9 mouse cellular contexts compared by ENCODE assay signal in the genomic region with DNA sequence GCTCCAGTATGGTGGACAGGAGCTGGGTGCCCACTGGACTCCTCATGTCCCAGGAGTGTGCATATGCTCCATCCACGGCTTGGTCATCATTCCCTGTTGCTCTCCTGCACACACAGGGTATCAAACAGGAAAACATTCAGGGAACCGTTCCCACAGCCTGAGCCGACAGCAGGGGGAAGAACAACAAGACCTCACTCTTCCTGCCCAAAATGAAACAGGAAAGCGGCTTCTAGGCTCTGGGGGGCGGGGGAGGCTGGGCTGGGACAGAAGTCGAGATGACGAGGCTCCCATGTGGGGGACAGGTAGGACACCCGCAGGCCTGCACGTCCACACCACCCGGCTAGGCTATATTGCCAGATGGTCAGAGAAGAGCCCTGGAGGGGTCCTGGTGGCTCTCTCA. TPM values are rescaled to one million over a fixed set of nuclear protein-coding genes. Genes with fewer than 3 reads are reported as not detected.
DNase-seq lines count a peak whose midpoint lies in the region; ATAC-seq and TF ChIP-seq lines count a peak whose summit lies in the region.
"Had no signal": no experiment of that assay in that cellular context is flagged by ENCODE, and none has a peak within 500 bp of the region (broad histone marks: within the 10 kb centered on the region; RNA-seq: fewer than 3 reads in every experiment).

No protein-coding gene starts in this region.

- peak; percentile 70 for DNase-seq in kidney, adult 2 months
- no peak for DNase-seq in kidney, adult 18-20 months
- peak; percentile 26 for DNase-seq in thymus, postnatal 25 days
- no peak for DNase-seq in thymus, postnatal 10 days (ENCODE audit: low spot score in 2 of 2)
- DNase-seq in kidney, postnatal 25 days: peak; percentile 52 to 72
- no peak for DNase-seq in forebrain, embryonic 11.5 days (ENCODE audit: low spot score)
- no peak for DNase-seq in urinary bladder, adult 2 months (ENCODE audit: low spot score)
- DNase-seq in gastrocnemius, adult 8-10 months (ENCODE audit: low spot score in 2 of 2): no peak
- DNase-seq: adrenal gland, postnatal 25 days had no signal

- no peak overlapping the region for H3K4me2 ChIP-seq in forebrain, embryonic 11.5 days (ENCODE audit: low read depth, low read length, severe bottlenecking)

- no peaks in the 10 kb centered on the region for H3K9me3 ChIP-seq in forebrain, embryonic 11.5 days (ENCODE audit: control insufficient read depth, low read length)

- 68% methylated on average over 10 of the region's 10 CpGs for WGBS in kidney, adult 2 months
- 77% methylated on average over 10 of the region's 10 CpGs for WGBS in forebrain, embryonic 11.5 days

- H3K27me3 ChIP-seq in kidney, adult 2 months (replicated peaks; ENCODE audit: control insufficient read depth, insufficient read depth, low read length): no peaks in the 10 kb centered on the region
- no peaks in the 10 kb centered on the region; the same call in none of the 2 replicates for H3K27me3 ChIP-seq in forebrain, embryonic 11.5 days (ENCODE audit: control insufficient read depth, insufficient read depth, low read length)

- H3K4me1 ChIP-seq in kidney, adult 2 months (ENCODE audit: control insufficient read depth, insufficient read depth, low read length): no peaks in the 10 kb centered on the region
- no peaks in the 10 kb centered on the region; the same call in 1 of the 2 replicates for H3K4me1 ChIP-seq in forebrain, embryonic 11.5 days (replicated peaks; ENCODE audit: control insufficient read depth, insufficient read depth, low read length)

- H3K36me3 ChIP-seq in kidney, adult 2 months (ENCODE audit: control insufficient read depth, insufficient read depth, low read length): 0 out of 2 replicates have a peak, but pooled peaks cover 2% of the 10 kb centered on the region
- H3K36me3 ChIP-seq in forebrain, embryonic 11.5 days (ENCODE audit: control insufficient read depth, insufficient read depth, low read length): no peaks in the 10 kb centered on the region

- no peak overlapping the region for H3K9ac ChIP-seq in forebrain, embryonic 11.5 days (ENCODE audit: low read length)

- no peak for TF ChIP-seq POLR2A in kidney, adult 2 months (IDR thresholded peaks at IDR 0.05; ENCODE audit: low read depth, low read length)

- 0 out of 2 replicates have a peak overlapping the region, but pooled peaks have one; percentile 1 for H3K4me3 ChIP-seq in kidney, adult 2 months (ENCODE audit: insufficient read depth, low read depth, low read length)
- no peak overlapping the region for H3K4me3 ChIP-seq in forebrain, embryonic 11.5 days (ENCODE audit: low read depth, low read length)

- ATAC-seq in forebrain, embryonic 11.5 days (replicated peaks; ENCODE audit: low FRiP score): no peak

- peak overlapping the region; percentile 61 for H3K27ac ChIP-seq in kidney, adult 2 months (ENCODE audit: insufficient read depth, low read depth, low read length)
- H3K27ac ChIP-seq in forebrain, embryonic 11.5 days (ENCODE audit: low read depth, low read length): no peak overlapping the region

- TF ChIP-seq CTCF in kidney, adult 2 months (conservative IDR thresholded peaks at IDR 0.05; ENCODE audit: insufficient read depth, insufficient read length, low read depth, low read length): no peak

RNA-seq across cellular contexts. Expression of a gene that starts 10.9 kb away (rescaled TPM):
- 14.6 and 15.9 TPM in 2 replicates for polyA plus RNA-seq in kidney, adult 2 months (2012; rRNA removed)
- polyA plus RNA-seq in forebrain, embryonic 11.5 days (2014; fragmentation: Nextera tagmentation; extraction: Ambion mirVana): 2.8 and 3.7 TPM in 2 replicates
- 5.5 and 6.4 TPM in 2 replicates for polyA plus RNA-seq in urinary bladder, adult 2 months (2012; rRNA removed)
- 1 to 10 TPM; 3.3 to 5.8 (median 3.9) TPM for total RNA-seq in gastrocnemius, adult 8-10 months (2022)

RNA-seq across cellular contexts. Expression of a gene that starts 14.6 kb away (rescaled TPM):
- 2.0 and 2.2 TPM in 2 replicates for polyA plus RNA-seq in kidney, adult 2 months (2012; rRNA removed)
- polyA plus RNA-seq in forebrain, embryonic 11.5 days (2014; fragmentation: Nextera tagmentation; extraction: Ambion mirVana): 0.90 and 2.0 TPM in 2 replicates
- polyA plus RNA-seq in urinary bladder, adult 2 months (2012; rRNA removed): 1.4 and 1.5 TPM in 2 replicates
- total RNA-seq in gastrocnemius, adult 8-10 months (2022): 100 to 1,000 TPM in 1 of 4 experiments, 10 to 100 TPM in 3; 59.1 to 158 (median 73.1) TPM

RNA-seq across cellular contexts. Expression of a gene that starts 47.9 kb away (rescaled TPM):
- polyA plus RNA-seq in kidney, adult 2 months (2012; rRNA removed): 24.0 and 27.4 TPM in 2 replicates
- 18.5 and 20.5 TPM in 2 replicates for polyA plus RNA-seq in forebrain, embryonic 11.5 days (2014; fragmentation: Nextera tagmentation; extraction: Ambion mirVana)
- 15.9 and 17.9 TPM in 2 replicates for polyA plus RNA-seq in urinary bladder, adult 2 months (2012; rRNA removed)
- total RNA-seq in gastrocnemius, adult 8-10 months (2022): 10 to 100 TPM; 10.8 to 12.5 (median 11.5) TPM

Comparison
In these comparisons a context has a peak if more than half of its experiments do, and no peak if none do; other contexts are left out.
1. DNase-seq: peak in kidney, adult 2 months (single experiment), thymus, postnatal 25 days (single experiment) and kidney, postnatal 25 days (2 of 2); none in kidney, adult 18-20 months (single experiment), thymus, postnatal 10 days (0 of 2), forebrain, embryonic 11.5 days (single experiment), urinary bladder, adult 2 months (single experiment) and gastrocnemius, adult 8-10 months (0 of 2).